Mouse (Mus musculus) frontal cortex, postnatal 10 days (tissue): ENCODE results near the gene Tmem259.
A peak's percentile ranks its signal among the peaks of the same experiment; 100 is the strongest.

Source experiments
- DNase-seq, 2 experiments: peaks; one replicate each; pipeline ENCODE4 v3.0.0; 2022; ENCODE audit warnings: low spot score in 2 of 2, mixed read lengths in 1 of 2

The Tmem259 gene

DNA sequence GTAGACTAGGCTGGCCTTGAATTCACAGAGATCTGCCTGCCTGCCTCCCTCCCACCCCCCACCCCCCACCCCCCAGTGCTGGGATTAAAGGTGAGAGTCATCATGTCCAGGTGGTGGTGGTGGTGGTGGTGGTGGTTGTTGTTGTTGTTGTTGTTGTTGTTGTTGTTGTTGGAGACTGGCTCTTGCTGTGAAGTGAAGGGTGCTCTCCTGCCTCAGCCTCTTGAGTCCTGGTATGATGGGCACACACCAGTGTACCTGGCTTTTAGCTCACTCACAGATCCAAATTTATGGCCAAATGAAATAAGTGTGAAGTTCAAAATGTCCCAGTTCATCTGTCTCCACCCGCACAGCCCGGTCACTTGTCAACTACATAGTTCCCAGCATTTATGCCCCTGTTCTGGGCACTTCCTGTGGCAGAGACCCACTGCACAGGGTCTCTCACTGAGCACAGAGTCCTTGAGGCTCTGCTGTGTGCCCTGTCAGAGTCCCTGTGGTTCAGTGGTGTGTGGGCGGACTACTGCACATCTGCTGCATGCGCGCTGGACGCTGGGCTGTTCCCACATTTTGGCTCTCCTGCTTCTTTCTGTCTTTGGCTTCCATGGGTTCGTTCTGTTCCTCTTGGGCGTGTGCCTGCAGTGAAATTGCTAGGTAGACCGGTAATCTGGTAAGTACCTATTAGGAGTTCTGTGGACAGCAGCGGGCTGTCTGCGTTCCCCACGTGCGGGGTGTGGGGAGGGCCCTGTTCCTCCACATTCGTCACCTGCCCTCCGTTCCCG is 49.1 kb downstream of the Tmem259 start:
- no peak for DNase-seq

DNA sequence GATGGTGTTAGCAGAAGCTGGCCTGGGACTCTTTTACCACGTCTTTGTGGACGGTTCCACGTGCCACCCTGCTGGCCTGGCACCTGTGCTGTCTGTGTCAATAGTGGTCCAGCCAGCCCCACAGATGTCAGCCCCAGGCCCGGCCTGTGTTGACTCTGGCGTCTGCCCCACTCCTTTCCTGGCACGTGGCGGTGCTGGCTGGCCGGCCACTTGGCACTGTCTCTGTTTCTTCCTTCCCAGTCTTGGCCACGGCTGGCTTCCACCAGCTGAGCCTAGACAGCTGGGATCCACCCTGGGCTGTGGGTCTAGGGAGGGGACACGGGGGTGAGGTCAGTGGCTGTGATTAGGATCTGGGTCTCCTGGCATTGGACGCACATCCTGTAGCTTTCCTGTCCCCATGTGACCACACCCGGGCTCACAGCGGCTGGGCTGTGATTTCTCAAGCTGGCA is 49.8 kb downstream of the Tmem259 start:
- DNase-seq = peak; percentile 74 to 78

DNA sequence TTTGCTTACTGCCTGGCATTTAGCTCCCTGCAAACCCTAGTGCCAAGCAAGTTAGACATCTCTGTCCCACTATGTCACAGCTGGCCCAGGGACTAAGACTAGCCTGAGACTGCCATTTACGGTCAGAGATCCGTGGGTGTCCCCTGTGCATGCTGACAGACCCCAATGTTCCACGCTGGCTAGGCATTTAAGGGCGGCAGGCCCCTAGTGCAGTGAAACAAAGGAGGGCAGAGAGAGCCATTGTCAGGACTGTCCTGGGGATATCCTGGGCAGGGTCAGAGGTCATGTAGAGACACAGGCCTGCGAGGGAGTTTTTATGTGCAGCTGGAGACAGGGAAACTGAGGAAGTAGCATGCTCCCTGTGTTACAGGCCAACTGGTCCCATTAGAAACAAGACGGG is 50.3 kb downstream of the Tmem259 start:
- no peak for DNase-seq

DNA sequence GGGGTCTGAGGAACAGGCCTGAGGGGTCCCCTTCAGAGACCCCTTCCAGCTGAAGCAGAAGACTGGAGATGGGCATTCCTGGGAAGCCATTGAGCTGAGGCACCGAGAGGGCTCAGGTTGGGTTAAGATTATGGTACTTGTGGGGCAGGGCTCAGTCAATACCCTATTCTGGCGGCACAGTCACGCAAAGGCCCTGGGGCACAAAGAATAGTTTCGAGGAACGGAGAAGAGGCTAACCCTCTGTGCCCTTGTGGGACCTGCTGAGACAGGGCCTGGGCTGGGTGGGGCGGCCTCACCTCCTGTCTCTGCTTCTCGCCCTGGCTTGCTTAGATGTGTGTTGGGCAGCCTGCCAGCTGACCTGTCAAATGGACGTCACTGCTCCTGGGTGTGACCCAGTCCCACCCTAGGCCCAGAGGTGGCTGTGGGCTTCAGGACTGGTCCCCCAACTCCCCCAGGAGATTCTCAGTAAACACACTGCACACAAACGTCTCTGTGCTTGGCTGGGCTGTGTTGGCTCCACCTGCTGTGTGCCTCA is 50.9 kb downstream of the Tmem259 start:
- DNase-seq = no peak

DNA sequence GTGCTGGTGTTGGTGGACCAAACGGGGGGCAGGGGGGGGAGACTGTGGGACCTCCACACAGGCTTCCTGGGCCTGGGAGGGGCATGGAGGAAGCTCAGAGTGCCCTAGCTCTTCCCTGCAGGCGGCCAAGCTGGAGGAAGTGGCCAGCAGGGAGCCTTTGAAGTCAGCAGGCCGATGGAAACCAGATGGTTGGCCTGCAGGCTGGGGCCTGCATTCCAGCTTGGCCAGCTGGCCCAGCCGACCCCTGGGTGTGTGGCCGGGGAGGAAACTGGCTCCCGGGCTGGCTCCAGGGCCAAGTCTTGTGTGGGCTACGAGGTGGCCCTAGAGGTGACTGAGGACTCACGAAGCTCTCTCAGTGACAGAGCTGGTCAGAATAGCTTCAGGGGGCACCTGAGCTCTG is 51.4 kb downstream of the Tmem259 start:
- DNase-seq = peak; percentile 63 to 68

DNA sequence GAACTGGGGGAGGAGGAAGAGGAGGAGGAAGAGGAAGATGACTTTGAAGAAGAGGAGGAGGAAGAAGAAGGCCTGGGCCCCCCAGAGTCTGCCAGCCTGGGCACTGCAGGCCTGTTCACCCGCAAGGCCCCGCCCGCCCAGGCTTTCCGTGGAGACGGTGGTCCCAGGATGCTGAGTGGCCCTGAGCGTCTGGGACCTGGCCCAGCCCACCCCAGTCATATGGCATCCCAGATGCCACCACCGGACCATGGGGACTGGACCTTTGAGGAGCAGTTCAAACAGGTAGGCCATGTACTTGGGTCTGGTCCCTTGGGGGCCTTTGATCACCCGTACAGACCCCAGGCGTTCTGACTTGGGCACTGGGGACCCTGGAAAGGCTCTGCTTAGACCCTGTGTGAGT is 52.3 kb downstream of the Tmem259 start:
- DNase-seq = no peak

DNA sequence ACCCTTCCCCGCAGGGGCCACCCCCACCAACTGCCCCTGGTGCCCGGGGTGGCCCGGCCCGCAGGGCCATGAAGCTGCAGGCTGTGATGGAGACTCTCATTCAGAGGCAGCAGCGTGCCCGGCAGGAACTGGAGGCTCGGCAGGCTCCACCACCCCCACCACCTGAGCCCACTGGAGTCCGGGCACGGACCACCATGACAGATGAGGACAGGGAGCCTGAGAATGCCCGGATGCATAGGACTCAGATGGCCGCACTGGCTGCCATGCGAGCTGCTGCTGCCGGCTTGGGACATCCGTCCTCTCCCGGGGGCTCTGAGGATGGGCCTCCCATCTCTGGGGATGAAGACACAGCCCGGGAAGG is 53.3 kb downstream of the Tmem259 start:
- DNase-seq = no peak

DNA sequence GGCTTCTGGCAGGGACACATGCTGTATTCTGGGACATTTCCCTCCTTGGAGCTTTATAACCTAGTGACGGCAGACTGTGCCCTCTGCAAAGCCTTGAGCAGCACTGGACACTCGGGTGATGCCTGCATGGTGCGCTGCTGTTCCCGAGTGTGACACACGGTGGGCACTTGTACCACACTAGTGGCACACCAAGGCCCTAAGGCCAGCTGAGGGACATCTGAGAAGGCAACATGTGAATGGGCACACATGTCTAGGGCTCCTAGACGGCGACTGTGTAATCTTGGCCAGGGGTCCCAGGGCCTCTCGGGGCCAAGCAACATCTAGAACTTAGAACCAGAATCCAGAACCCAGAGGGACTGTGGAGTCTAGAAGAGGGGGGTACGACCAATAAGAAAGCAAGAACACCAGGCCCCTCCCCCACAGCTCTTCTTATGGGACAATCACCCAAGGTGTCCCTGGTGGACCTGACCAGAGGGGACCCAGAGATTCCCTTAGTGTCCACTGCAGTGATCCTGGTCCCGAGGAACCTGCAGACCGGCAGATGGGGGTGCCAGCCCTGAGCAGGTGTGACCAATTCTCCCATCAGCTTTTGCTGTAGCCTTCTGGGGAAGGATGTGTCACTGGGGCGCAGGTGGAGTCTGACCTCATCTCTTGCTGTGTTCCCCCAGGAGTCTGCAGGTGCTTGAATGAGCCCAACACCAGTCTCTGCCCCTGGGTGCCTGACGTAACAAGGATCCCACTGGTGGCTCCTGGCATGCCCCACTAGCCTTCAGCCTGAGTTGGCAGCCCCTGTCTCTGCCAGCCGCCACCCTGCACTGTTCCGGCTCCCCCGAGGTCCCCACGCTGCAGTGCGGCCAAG is 53.9 kb downstream of the Tmem259 start:
- no peak for DNase-seq

DNA sequence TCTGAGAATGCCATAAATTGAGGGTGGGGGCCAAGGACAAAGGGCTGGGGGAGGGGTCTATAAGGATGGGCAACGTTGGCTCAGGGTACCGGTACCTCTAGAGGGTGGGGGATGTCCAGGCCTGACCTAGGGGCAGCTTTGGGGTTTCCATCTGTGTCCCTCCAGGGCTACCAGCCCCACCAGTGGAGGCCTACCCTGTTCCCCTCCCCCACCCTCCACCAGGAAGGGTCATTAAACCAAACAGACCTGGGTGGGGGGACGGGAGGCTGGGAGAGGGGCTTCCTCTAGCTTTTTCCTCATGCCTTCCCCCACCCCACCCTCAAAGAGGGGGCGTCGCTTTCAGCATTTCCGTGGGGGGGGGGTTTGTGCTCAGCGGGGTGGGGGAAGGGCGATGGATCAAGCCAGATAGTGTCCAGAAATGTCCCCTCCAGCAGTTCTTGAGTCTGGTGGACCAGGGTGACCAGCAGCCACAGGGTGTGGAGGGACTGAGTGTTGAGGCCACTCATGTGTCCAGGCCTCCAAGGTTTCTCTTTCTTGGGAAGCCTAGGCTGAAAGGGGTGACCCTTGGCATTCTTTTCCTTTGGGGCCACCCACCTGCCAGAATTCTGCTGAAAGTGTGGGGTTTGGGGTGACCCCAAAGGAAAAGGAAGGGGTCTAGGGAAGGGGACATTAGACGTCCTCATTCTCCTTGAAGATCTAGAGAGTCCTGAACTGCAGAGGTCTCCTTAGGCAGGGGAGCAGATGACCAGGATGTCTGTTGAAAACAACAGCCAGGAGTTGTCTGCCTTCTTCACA is 55.0 kb downstream of the Tmem259 start:
- DNase-seq = no peak

DNA sequence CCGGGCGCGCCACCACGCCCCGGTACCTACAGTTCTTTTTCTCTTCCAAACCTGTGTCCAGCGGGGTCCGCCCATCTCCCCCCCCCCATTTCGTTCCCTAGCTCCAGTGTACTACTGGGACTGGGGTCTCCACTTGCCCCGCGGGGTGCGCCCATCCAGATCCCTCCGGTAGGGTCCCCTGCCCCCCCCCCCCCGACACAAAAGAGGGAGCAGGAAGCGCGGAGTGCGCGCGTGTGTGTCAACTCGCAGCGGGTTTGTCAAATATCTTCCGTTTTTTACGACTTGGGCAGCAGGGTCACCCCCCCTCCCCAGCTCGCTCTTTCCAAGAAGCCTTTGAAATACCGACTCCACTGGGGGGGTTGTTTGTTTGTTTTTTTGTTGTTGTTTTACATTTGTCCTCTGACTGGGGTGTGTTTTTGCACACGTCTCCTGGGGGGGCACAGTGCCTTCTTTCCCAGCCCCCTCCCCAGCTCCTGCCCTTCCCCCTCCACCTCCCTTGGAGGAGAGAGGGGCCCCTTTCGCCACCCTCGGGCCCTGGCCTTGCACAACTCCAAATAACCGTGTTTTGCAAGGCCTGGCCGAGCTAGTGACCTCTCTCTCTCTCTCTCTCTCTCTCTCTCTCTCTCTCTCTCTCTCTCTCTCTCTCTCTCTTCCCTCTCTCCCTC is 56.0 kb downstream of the Tmem259 start:
- no peak for DNase-seq

DNA sequence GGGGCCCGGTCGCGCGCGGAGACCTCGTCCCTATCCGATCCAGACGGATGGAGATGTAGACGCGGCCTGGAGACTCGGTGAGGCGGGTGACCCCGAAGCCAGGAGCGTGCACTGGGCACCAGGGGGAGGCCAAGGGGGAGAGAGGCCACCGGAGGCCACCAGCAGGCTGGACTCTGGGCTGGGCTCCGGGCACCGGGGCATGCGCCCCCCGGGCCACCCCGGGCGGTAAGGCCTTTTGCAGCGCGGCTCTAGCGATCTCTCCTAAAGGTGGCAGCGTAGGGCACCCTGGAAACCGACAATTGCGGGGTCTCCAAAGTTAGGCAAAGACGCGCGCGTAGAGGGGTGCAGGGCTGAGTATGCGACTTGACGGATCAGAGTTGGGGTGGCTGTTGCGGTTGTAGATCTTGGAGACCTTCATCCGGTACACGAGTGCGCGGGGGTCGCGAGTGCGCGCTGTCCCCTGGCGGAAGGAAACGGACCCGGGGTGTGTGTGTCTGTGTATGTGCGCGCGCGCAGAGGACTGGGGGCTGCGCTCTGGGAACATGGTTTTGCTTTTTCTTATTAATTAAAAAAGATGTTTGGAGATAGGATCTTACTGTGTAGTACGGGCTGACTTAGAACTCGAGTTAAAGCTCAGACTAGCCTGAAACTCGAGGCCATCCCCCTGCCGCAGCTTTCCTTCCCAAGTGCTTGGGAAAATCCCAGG is 56.7 kb downstream of the Tmem259 start:
- DNase-seq = peak in 1 of 2 experiments; percentile 54

DNA sequence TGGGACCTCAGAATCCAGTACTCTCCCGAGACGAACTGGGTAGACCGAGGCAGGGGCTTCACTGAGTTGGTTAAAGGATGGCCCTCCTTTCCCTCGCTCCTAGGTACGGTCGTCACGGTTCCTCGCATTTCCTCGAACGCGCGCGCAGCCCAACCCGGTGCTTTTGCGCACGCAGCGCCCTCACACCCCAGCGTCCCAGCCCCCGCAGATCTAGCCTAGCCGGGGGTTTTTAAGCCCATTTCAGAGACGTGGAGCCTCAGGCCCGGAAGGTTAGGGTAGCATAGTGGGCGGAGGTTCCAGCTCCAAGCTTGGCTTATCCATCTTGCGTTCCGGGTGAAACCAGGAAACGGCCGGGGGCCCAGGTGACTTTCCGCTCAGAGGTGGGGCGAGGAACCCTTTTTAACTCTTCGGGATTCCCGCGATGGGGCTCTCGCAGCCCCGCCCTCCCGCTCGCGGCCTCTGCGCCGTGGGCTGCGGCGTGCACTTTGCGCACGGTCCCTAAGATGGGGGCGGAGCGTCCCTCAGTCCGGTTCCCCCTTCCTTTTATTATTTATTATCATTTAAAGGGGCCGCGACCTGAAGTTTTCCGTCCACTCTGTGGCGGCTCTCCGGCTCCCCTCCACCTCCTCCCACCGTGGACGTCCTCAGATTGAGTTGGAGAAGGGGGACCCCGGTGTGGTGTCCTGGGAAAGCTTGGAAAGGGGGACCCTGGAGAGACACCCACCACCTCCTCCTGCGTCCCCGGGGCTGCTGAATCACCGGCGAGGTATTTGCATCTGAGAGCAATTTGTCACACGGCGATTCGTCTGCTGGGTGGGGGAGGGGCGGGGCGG is 57.4 kb downstream of the Tmem259 start, which contains the start of gene Arid3a:
TSS of gene Arid3a (plus strand) at position 553 of the 833 bp plus-strand sequence.
- DNase-seq = peak; percentile 79 to 84

DNA sequence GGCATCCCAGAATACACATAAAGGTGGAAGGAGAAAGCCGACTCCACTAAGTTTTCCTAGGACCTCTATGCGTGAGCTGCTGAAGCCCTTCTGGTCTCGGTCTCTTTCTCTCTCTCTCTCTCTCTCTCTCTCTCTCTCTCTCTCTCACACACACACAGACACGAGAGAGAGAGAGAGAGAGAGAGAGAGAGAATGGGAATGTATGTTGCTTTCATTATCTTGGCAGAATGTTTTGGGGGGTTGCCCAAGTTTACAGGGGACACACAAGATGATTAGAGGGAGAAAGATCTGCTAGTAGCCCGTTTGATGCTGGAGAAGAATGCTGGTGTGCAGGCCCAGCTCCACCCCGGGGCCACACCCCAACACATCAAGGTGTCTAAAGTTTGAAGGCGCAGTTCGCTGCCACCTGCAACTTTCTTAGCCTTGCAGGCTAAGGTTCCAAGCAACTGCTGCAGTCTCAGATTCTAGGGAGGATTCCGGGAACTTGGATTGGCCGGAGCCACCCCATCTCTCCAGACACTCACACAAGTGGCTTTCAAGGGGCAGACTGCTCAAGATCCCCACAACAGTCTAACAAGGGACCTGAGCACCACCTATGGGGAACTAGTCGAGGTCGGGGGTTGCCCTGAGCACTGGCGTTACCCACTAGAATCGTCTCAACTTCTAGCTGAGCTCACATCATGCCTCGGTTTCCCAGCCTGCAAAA is 58.2 kb downstream of the Tmem259 start:
- DNase-seq = no peak

DNA sequence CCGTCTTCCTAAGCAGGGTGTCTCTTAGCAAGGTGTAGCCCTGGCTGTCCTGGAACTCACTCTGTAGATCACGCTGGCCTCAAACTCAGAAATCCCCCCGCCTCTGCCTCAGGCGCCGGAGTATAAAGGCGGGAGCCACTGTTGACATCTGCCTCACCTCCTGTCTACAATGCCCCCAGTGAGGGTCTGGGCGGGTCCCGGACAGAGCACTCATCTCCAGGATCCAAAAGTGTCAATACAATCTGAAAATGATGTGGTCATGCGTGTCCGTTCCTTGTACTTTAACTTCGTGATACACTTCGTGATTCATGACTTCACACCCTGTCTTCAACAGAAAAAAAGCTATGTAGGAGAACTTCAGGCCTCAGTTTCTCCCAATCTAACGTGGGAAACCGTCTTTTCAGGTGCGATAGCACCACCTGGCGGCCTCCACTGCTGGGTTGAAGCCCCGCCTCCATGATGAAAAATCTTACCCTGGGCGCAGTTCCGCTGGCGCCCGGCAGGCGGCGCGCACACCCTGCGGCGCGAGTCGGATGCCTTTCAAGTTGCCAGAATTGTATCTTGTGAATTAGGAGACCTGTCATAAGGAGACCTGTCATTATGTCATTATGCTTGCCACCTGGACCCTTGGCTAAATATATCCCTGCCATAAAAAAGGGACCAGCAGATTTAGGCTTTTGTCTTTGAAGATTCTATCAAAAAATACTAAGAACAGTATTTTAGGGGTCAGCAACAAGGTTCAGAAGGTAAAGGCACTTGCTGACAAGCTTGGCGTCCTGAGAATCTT is 58.9 kb downstream of the Tmem259 start:
- DNase-seq = peak; percentile 81 to 92
